Mouse (Mus musculus) spleen, adult 2 months (tissue): ENCODE data around the gene Ccdc194.

Experiments used
- CTCF ChIP-seq: fragments of 200-500 bp; IDR thresholded peaks from 2 replicates; pipeline ENCODE4 v1.5.1; 2011; ENCODE audit warnings: mild to moderate bottlenecking, inconsistent platforms; ENCODE audit not compliant: insufficient read depth, insufficient read length, insufficient replicate concordance; ENCODE audit errors: extremely low read depth
- POLR2A ChIP-seq: fragments of 200-500 bp; IDR thresholded peaks from 2 replicates; pipeline ENCODE4 v1.6.1; 2011; ENCODE audit warnings: low read depth, low read length, inconsistent platforms

DNA sequence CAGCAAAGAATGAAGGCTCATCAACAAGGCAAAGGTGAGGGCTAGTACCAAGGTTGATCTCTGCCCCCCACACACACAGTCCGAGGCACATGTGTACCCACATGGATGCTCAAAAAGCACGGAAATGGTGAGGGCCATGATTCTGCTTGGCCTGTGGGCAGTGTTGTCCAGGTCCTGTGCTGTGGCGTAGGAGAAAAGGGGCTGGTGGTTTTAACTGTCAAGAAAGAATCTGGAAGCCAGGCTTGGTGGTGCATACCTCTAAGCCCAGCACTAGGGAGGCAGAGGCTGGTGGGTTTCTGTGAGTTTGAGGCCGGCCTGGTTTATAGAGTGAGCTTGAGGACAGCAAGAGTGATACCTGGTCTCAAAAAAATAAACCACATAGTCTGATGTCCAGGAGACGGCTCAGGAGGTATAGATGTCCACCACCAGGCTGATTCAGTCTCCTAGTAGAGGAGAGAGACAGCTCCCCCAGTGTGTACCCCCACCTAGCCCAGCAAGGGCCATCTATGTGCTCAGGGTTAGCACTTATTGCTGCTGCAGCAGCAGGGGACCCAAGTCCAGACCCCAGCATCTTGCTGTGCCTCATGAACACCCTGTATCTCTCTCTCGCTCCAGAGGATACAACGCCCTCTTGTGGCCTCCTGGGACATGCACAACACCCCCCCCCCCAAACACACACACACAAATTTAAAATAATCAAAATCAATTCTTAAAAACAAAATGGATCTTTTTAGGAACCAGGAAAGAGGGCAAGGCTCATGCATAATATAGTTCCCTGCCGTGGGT, 52.7 kb downstream of the Ccdc194 start:
- TF ChIP-seq CTCF (no peak), POLR2A (no peak)
